Mouse (Mus musculus): ENCODE data around the gene Helq. TPM values are rescaled to one million over a fixed set of nuclear protein-coding genes. Genes with fewer than 3 reads are reported as not detected.

The Helq gene
- total RNA-seq, 1 experiment: 30.1 TPM

DNA sequence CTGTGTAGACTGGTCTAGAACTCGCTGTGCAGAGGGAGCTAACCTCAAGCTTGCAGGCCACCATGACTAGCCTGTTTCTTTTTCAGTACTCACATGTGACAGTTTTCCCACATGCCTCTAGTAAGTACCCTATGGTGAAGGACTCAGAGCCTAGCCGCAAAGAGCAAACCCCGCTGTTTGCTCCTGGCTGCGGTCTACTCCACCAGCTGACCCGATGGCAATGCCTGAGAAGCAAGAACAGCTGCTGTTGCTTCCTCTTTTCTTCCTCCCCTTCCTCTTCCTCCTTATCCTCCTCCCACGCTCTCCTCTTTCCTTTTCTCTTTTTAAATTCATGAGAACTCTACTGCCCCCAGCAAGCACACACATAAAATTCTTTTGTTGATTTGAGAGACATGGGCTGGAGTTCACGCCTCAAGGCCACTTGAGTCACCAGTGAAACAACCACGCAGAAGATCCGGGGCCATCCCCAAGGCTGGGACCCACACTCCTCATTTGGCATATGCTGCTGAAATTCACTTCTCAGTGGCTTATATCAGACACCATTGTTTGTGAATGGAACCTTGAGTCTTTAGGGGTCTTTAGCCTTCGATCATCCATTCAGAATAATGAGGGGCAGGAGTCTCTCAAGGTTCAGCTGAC, 47.7 kb downstream of the Helq start:
- Histone ChIP-seq H3K27ac (ENCODE audit: insufficient read depth, low read depth, low read length, poor library complexity, severe bottlenecking) (no peak overlapping the region), H3K9ac (ENCODE audit: insufficient read depth, low read depth, low read length, poor library complexity, severe bottlenecking) (no peak overlapping the region), H3K4me1 (ENCODE audit: control insufficient read depth in 2 of 2, insufficient read depth in 2 of 2, low read length in 2 of 2, poor library complexity in 1 of 2) (no peaks in the 10 kb centered on the region), H3K9me3 (ENCODE audit: control insufficient read depth, insufficient read depth, low read depth, low read length) (peaks cover 8% of the 10 kb centered on the region; the same call in 1 of the 2 replicates), H3K36me3 (ENCODE audit: control insufficient read depth, insufficient read depth, low read length, poor library complexity, severe bottlenecking) (no peaks in the 10 kb centered on the region), H3K4me3 (ENCODE audit: insufficient read depth in 1 of 2, low read depth in 1 of 2, low read length in 2 of 2, poor library complexity in 1 of 2, severe bottlenecking in 1 of 2) (no peak overlapping the region)
- in situ Hi-C loops (cut with MboI; ENCODE audit: low sequenced_read_pairs in 2 of 2, unreplicated experiment in 2 of 2): no loop called here
- DNase-seq (ENCODE audit: low read depth, low spot score): no peak
- TF ChIP-seq HCFC1 (IDR thresholded peaks at IDR 0.05; ENCODE audit: borderline replicate concordance, insufficient read depth, low read length) (no peak), ZNF384 (IDR thresholded peaks at IDR 0.05; ENCODE audit: low read depth, low read length) (no peak), CHD2 (IDR thresholded peaks at IDR 0.05; ENCODE audit: low read depth, low read length) (no peak), MAFK (IDR thresholded peaks at IDR 0.05; ENCODE audit: insufficient read depth, low read depth, low read length) (no peak), ZC3H11A (IDR thresholded peaks at IDR 0.05; ENCODE audit: borderline replicate concordance, low read depth, low read length) (no peak)

DNA sequence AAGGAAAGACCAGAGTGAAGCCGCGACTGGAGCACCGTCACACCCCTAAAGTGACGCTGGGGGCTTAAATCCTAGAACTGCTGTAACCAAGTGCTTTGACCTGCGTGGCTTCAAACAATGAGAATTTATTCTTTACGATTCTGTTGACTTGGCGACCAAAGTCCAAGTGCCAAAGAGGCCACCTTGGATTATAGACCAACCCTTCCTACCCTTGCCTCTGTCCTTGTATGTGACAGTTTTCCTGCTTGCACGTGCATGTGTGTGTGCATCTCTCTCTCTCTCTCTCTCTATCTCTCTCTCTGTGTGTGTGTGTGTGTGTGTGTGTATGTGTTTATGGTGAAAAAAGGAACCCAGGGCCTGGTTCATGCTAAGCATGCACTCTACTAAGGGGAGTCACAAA, 59.6 kb downstream of the Helq start:
- H3K36me3 ChIP-seq (ENCODE audit: control insufficient read depth, insufficient read depth, low read length, poor library complexity, severe bottlenecking): no peaks in the 10 kb centered on the region
- no peak overlapping the region for H3K4me3 ChIP-seq (ENCODE audit: insufficient read depth in 1 of 2, low read depth in 1 of 2, low read length in 2 of 2, poor library complexity in 1 of 2, severe bottlenecking in 1 of 2)
- H3K27ac ChIP-seq (ENCODE audit: insufficient read depth, low read depth, low read length, poor library complexity, severe bottlenecking): no peak overlapping the region
- no peak for DNase-seq (ENCODE audit: low read depth, low spot score)
- peaks cover 7% of the 10 kb centered on the region; the same call in 1 of the 2 replicates for H3K9me3 ChIP-seq (ENCODE audit: control insufficient read depth, insufficient read depth, low read depth, low read length)
- TF ChIP-seq MAFK (IDR thresholded peaks at IDR 0.05; ENCODE audit: insufficient read depth, low read depth, low read length) (no peak), ZNF384 (IDR thresholded peaks at IDR 0.05; ENCODE audit: low read depth, low read length) (no peak), ZC3H11A (IDR thresholded peaks at IDR 0.05; ENCODE audit: borderline replicate concordance, low read depth, low read length) (no peak), HCFC1 (IDR thresholded peaks at IDR 0.05; ENCODE audit: borderline replicate concordance, insufficient read depth, low read length) (no peak), CHD2 (IDR thresholded peaks at IDR 0.05; ENCODE audit: low read depth, low read length) (no peak)
- H3K4me1 ChIP-seq (ENCODE audit: control insufficient read depth in 2 of 2, insufficient read depth in 2 of 2, low read length in 2 of 2, poor library complexity in 1 of 2): no peaks in the 10 kb centered on the region
- H3K9ac ChIP-seq (ENCODE audit: insufficient read depth, low read depth, low read length, poor library complexity, severe bottlenecking): no peak overlapping the region
- in situ Hi-C loops (cut with MboI; ENCODE audit: low sequenced_read_pairs in 2 of 2, unreplicated experiment in 2 of 2): no loop called here

DNA sequence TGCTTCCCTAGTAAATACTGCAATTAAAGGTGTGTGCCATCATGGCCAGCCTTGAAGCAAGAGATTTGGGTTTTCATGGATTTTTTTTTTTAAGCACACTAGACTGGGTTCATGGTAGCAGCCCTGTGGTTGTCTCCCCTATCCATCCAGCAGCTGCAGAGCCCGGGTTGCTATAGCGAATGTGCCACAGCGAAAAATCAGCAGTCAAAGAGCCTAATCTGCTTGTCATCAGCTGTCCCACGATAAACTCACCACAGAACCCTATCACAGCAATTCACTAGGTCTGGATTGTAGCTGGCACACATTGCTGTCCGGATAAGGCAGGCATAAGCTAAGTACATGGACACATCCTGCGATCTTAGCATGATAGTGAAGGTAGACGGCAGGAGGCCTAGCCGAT, 61.5 kb downstream of the Helq start:
- DNase-seq (ENCODE audit: low read depth, low spot score): no peak
- TF ChIP-seq HCFC1 (IDR thresholded peaks at IDR 0.05; ENCODE audit: borderline replicate concordance, insufficient read depth, low read length): no peak
- no peak for TF ChIP-seq ZC3H11A (IDR thresholded peaks at IDR 0.05; ENCODE audit: borderline replicate concordance, low read depth, low read length)
- no peak for TF ChIP-seq CHD2 (IDR thresholded peaks at IDR 0.05; ENCODE audit: low read depth, low read length)
- no peaks in the 10 kb centered on the region for H3K4me1 ChIP-seq (ENCODE audit: control insufficient read depth in 2 of 2, insufficient read depth in 2 of 2, low read length in 2 of 2, poor library complexity in 1 of 2)
- H3K4me3 ChIP-seq (ENCODE audit: insufficient read depth in 1 of 2, low read depth in 1 of 2, low read length in 2 of 2, poor library complexity in 1 of 2, severe bottlenecking in 1 of 2): no peak overlapping the region
- H3K27ac ChIP-seq (ENCODE audit: insufficient read depth, low read depth, low read length, poor library complexity, severe bottlenecking): no peak overlapping the region
- no peak overlapping the region for H3K9ac ChIP-seq (ENCODE audit: insufficient read depth, low read depth, low read length, poor library complexity, severe bottlenecking)
- H3K9me3 ChIP-seq (ENCODE audit: control insufficient read depth, insufficient read depth, low read depth, low read length): peaks cover 7% of the 10 kb centered on the region; the same call in 1 of the 2 replicates
- H3K36me3 ChIP-seq (ENCODE audit: control insufficient read depth, insufficient read depth, low read length, poor library complexity, severe bottlenecking): no peaks in the 10 kb centered on the region
- in situ Hi-C loops (cut with MboI; ENCODE audit: low sequenced_read_pairs in 2 of 2, unreplicated experiment in 2 of 2): no loop called here

DNA sequence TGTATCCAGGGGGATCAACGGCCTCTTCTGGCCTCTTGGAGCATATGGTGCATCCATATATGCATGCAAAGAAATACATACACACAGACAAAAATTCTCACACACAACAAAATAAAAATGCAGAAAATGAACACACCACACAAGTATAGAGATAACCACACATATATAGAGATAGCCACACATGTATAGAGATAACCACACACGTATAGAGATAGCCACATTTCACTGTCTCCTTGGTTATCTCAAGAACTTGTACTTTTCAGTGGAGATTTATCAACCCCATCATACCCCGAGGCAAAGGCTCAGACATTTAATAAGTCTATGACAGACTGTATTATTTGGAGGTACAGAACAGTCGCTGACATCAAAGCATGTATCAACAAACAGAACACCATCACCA, 63.9 kb downstream of the Helq start:
- no peak for DNase-seq (ENCODE audit: low read depth, low spot score)
- TF ChIP-seq HCFC1 (IDR thresholded peaks at IDR 0.05; ENCODE audit: borderline replicate concordance, insufficient read depth, low read length) (no peak), ZC3H11A (IDR thresholded peaks at IDR 0.05; ENCODE audit: borderline replicate concordance, low read depth, low read length) (no peak), MAFK (IDR thresholded peaks at IDR 0.05; ENCODE audit: insufficient read depth, low read depth, low read length) (no peak), ZNF384 (IDR thresholded peaks at IDR 0.05; ENCODE audit: low read depth, low read length) (no peak), CHD2 (IDR thresholded peaks at IDR 0.05; ENCODE audit: low read depth, low read length) (no peak)
- H3K4me3 ChIP-seq (ENCODE audit: insufficient read depth in 1 of 2, low read depth in 1 of 2, low read length in 2 of 2, poor library complexity in 1 of 2, severe bottlenecking in 1 of 2): no peak overlapping the region
- no peak overlapping the region for H3K27ac ChIP-seq (ENCODE audit: insufficient read depth, low read depth, low read length, poor library complexity, severe bottlenecking)
- in situ Hi-C loops (cut with MboI; ENCODE audit: low sequenced_read_pairs in 2 of 2, unreplicated experiment in 2 of 2): no loop called here
- H3K36me3 ChIP-seq (ENCODE audit: control insufficient read depth, insufficient read depth, low read length, poor library complexity, severe bottlenecking): no peaks in the 10 kb centered on the region
- 0 out of 2 replicates have a peak, but pooled peaks cover 3% of the 10 kb centered on the region for H3K9me3 ChIP-seq (ENCODE audit: control insufficient read depth, insufficient read depth, low read depth, low read length)
- no peak overlapping the region for H3K9ac ChIP-seq (ENCODE audit: insufficient read depth, low read depth, low read length, poor library complexity, severe bottlenecking)
- H3K4me1 ChIP-seq (ENCODE audit: control insufficient read depth in 2 of 2, insufficient read depth in 2 of 2, low read length in 2 of 2, poor library complexity in 1 of 2): no peaks in the 10 kb centered on the region
